Comparison of ENCODE assay signal across 22 mouse cellular contexts in genomic region chr5:125291895-125292294, GRCm38 (mm10).
"Had no signal": no experiment of that assay in that cellular context is flagged by ENCODE, and none has a peak within 500 bp of the region (broad histone marks: within the 10 kb centered on the region; RNA-seq: fewer than 3 reads in every experiment).

No protein-coding gene starts in this region.

- H3K4me2 ChIP-seq: limb, embryonic 13.5 days; lung, embryonic 14.5 days; midbrain, embryonic 11.5 days; neural tube, embryonic 12.5 days; neural tube, embryonic 15.5 days; stomach, embryonic 15.5 days had no signal

- DNase-seq: kidney, adult 18-20 months; kidney, postnatal 25 days; layer of hippocampus, adult 9-11 months; liver; liver, postnatal 0 days; lung, embryonic 14.5 days; lung, postnatal 4 days; midbrain, embryonic 14.5 days; right cerebral cortex, postnatal 25 days; spleen, adult 18-20 months; thymus, adult 18-20 months; thymus, postnatal 36 days had no signal

- H3K27ac ChIP-seq: kidney, postnatal 0 days; layer of hippocampus, adult 2 months; limb, embryonic 10.5 days; limb, embryonic 13.5 days; liver, embryonic 14.5 days; neural tube, embryonic 12.5 days; neural tube, embryonic 15.5 days; stomach, embryonic 15.5 days had no signal

- H3K9me3 ChIP-seq: limb, embryonic 10.5 days; limb, embryonic 13.5 days; neural tube, embryonic 12.5 days; neural tube, embryonic 15.5 days; stomach, embryonic 15.5 days had no signal

- ATAC-seq: liver, postnatal 0 days; lung, postnatal 0 days had no signal

- H3K4me3 ChIP-seq: layer of hippocampus, adult 2 months; limb, embryonic 10.5 days; limb, embryonic 13.5 days; neural tube, embryonic 12.5 days; neural tube, embryonic 15.5 days; stomach, embryonic 15.5 days had no signal

- H3K27me3 ChIP-seq: limb, embryonic 13.5 days; neural tube, embryonic 12.5 days; neural tube, embryonic 15.5 days; stomach, embryonic 15.5 days had no signal

- H3K4me1 ChIP-seq: neural tube, embryonic 12.5 days; neural tube, embryonic 15.5 days; stomach, embryonic 15.5 days had no signal

- H3K9ac ChIP-seq: limb, embryonic 13.5 days; liver, embryonic 14.5 days; liver, postnatal 0 days; lung, embryonic 14.5 days; neural tube, embryonic 12.5 days; neural tube, embryonic 15.5 days; stomach, embryonic 15.5 days had no signal
